Mouse (Mus musculus) left cerebral cortex, postnatal 4 days (tissue): ENCODE data around the gene Spata20. TPM values are rescaled to one million over a fixed set of nuclear protein-coding genes. Genes with fewer than 3 reads are reported as not detected.

Experiments
- DNase-seq: peaks from one replicate; pipeline ENCODE4 v3.0.0-alpha.2; 2022
- intact Hi-C: fragments of 180-260 bp; cut with DNase I; formaldehyde crosslinking; loops from one replicate; pipeline ENCODE4 v1.15.1; 2025
- total RNA-seq, 2 experiments: library from RNA; stranded (reverse); gene quantifications; 2 replicates each; pipeline ENCODE4 v1.2.3; 2021

Spata20 gene
- 1 to 10 TPM; 2.0 to 2.4 TPM for total RNA-seq

DNA sequence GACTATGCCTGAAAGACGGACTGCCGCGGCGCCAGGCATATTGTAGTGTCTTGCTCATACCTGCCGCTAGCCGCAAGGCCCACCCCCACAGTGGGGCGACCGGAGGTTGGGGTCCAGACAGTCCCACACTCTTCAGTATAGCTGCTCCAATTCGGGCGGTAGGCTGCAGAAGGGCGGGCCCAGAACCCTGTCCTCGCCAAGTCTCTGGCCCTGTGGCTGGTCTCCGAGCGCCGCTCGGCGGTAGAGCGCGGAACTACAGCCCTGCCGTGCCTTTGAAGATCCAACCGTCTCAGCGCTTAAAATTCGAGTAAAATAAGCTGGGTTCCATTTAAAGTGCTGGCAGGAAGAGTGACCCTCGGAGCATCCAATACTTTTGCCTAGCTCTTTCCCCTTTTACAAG is at the start of gene Spata20:
Spata20 (minus strand) TSS at position 179 of the 400 bp plus-strand sequence.
- DNase-seq, result peak; percentile 88
- intact Hi-C loops, result loop anchor here (5.0 to 10.0 kb wide), 2 partner anchors 144 to 351 kb away; no protein-coding TSS in a partner anchor

DNA sequence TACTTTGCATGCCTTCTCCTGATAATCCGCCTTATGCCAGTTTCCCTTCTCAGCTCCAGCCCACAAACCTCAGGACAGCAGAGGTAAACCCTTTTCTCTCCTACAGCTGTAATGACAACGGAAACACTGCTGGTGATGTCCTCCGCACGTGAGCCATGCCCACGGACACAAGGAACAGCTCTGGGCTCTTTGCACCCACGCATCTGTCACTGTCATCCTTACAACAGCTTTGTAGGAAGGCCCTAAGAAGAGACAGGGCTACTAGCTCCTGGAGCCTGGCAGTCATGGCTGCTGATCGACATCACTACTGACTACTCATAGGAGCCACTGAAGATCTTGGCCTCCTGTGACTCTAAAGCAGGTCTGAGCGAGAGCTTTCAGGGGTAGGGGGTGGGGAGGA is 47.2 kb upstream of the Spata20 start:
- no peak for DNase-seq
- intact Hi-C loops, result no loop called here

DNA sequence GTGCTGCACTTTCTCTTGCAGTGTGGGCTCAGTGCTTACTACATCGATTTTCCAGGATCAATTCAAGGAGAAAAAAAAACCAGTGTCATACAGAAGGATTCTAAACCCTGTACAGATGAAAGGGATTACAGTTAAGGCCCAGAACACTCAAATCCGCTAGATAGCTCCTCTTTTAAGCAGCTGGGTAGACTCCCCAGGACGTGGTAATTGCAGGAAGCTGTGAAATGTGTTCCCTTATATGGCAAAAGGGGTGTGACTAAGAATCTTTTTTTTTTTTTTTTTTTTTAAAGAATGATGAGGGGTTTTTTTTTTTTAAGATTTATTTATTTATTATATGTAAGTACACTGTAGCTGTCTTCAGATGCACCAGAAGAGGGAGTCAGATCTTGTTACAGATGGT is 42.9 kb upstream of the Spata20 start:
- intact Hi-C loops, result no loop called here

DNA sequence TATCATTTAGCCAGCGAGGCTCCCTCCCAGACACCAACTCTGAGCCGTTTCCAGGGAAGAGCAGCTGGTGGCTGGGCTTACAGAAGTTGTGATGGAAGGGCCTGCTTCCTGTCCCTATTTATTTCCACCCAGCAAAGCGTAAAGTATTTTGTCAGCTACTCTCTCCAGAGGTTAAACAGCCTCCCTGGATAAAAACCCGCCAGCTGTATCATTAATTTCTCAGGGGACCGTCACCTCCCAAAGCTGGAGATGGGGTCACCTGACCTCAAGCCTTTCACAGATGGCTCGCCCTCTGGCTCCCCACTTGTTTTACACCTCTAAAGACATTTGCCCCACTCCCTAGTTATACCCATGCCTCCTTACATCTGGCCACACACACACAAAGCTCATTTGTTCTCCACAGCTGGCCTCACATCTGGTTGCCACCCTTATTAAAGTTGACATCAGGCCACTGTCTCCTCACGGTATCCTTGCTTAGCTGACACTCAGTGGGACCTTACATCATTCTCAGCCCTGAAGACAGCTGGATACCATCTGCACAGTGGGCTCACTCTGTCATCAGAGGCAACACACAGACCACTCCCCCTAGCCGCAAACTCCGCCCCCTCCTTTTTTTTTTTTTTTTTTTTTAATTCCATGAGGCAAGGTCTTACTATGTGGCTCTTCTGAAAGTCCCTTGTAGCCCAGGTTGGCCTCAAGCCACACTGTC is 40.3 kb upstream of the Spata20 start:
- no peak for DNase-seq
- intact Hi-C loops, result no loop called here

More for the DNA sequence above, 42.9 kb upstream of the Spata20 start:
- no peak for DNase-seq

GRCm38 (mm10) chr11:94521219-94521843 is 35.4 kb upstream of the Spata20 start, which contains the start of gene Mycbpap:
Gene Mycbpap, minus strand, starts transcription at chr11:94521742.
- intact Hi-C loops, result no loop called here
- peak; percentile 50 for DNase-seq

DNA sequence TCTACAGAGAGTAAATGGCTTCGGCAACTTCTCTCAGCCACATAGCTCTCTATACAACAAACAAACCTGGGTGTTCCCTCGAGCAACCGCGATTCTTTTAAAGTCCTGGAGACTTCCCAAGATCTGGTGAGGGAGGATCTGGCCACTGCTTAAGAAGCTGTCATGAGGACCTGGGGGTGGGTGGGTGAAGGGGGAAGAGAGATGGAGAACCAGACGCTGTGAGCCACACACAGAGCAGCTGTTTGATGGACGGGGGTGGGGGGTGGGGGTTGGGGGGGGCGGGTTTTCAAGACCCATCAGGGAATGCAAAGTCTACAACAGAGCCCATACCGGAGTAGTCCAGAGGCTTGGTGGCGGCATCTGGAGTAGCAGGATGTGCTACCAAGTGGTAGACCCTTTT is 27.5 kb upstream of the Spata20 start:
- intact Hi-C loops, result no loop called here
- no peak for DNase-seq

DNA sequence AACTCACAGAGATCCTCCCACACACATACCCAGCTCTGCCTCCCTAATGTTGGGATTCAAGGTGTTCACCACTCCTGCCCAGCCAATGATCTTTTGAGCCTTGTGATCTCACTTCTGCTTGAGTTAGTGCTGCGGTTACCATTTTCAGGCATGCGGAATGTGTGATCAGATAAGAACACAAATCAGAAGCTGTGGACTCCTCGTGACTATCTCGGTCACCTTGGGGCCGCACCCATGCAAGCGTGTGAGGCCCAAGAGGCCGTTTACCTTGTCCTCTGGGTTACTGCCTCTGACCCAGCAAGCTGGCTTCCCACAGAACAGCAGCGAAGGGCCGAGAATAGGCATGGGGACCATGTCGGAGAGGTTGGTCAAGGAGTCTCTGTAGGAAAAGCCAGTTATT is 23.0 kb upstream of the Spata20 start:
- DNase-seq, result no peak
- intact Hi-C loops, result no loop called here

GRCm38 (mm10) chr11:94501482-94501881 is 15.5 kb upstream of the Spata20 start:
- DNase-seq, result no peak
- intact Hi-C loops, result no loop called here

DNA sequence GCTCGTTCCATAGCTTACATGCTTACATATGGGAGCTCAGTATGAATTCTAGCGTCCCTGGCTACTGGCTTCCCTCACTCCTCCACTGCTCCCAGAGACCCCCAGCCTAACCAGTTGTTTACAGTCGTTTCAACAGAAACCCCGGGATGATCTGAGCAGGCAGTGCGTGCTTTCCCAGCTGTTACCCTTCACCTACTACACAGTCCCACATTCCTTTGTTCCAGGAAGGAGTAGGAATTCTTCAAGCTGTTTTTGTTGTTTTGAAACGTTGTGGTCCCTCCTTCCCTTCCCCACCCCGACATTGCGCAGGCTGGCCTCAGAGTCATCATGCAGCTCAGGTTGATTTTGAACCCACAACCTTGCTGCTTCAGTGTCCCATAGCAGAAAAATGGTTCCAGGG is 14.4 kb upstream of the Spata20 start:
- intact Hi-C loops, result no loop called here
- DNase-seq, result no peak

DNA sequence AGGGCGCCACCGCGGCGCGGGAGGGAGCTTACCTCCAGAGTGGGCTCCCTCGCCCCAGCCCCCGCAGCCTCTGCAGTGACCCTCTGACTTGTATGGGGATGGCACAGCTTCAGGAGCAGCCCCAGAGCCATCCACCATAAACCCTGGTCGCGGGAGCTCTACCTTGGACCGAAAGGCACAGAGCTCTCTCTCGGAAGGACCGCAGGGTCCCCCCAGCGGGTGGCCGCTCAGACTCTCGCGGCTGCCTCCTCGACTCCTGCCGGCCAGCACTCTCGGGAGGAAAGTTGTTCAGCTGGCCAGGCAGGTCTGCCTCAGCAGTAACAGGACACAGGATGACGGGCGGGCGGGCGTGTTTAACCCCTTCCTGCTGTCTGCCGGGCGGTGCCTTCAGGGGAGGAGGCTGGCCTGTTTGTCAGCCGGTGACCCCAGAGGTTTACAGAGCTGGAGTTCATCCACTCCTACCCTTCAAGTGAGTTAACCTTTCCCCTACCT is 13.7 kb upstream of the Spata20 start, which contains the start of gene Epn3:
Epn3 (minus strand) TSS at position 314 of the 492 bp plus-strand sequence.
- intact Hi-C loops, result no loop called here
- DNase-seq, result peak; percentile 16

GRCm38 (mm10) chr11:94499035-94499434 is 13.1 kb upstream of the Spata20 start:
- DNase-seq, result peak; percentile 46
- intact Hi-C loops, result no loop called here

GRCm38 (mm10) chr11:94498093-94498996 is 12.4 kb upstream of the Spata20 start:
- DNase-seq, result peak; percentile 34
- intact Hi-C loops, result no loop called here

DNA sequence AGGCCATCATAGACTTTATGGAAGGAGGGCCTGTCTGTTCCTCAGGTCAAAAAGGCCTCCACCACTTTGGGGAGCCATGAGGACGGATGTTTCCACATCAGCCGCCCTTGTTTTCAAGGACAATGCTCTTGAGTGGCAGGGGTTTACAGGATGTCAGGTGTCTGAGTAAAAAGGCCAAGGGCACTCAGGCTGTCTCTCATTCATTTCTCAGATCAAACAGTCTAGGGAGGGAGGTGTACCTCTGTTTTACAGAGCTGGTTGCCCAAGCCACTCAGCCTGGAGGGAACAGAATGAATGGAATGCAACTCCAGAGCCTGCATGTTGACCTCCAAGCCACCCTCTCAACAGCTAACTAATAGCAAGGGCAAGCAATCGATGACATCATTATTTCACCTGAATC is 9.4 kb upstream of the Spata20 start:
- intact Hi-C loops, result no loop called here
- DNase-seq, result no peak

GRCm38 (mm10) chr11:94491749-94492099 is 5.7 kb upstream of the Spata20 start:
- intact Hi-C loops, result no loop called here
- DNase-seq, result no peak

- intact Hi-C loops, result no loop called here
- DNase-seq, result peak; percentile 72
Observed at GRCm38 (mm10) chr11:94491035-94491748, 5.2 kb upstream of the Spata20 start.

GRCm38 (mm10) chr11:94489745-94490144 is 3.8 kb upstream of the Spata20 start:
- DNase-seq, result no peak
- intact Hi-C loops, result loop anchor here (5.0 to 10.0 kb wide), 2 partner anchors 147 to 355 kb away; no protein-coding TSS in a partner anchor

DNA sequence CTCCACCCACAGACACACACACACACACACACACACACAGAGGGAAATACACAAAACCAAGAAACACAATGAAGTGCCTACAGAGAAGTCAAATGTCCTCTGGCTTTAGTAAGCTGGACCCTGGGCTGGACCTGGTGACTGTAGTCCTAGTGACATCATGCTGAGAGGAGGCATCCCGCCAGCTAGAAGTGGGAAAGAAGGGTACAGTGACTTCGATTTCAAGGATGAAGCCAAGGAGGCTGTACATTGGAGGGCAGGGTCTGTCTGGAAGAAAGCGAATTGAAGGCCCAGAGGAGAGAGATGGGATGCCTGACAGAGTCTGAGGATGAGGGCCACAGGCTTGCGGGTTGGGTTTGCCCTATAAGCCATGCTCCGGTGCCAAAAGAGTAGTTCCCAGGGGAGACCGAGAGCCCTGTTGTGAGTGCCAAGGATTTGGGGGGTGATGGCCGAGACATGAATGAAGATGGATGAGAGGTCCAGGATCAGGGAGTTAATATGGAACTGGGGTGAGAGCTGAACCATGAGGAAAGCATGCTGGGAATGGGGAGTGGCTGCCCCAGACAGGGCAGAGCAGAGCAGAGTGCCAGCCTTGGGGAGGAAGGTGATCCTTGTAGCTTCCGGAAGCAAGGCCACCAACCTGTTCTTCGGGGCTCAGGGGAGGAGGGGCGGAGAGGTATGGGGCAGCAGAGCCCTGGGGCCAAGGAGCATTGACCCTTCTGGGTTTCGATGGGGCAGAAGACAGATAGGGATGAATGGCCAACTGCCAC is 3.0 kb upstream of the Spata20 start:
- intact Hi-C loops, result loop anchor here (5.0 to 10.0 kb wide), 2 partner anchors 147 to 354 kb away; no protein-coding TSS in a partner anchor
- no peak for DNase-seq

DNA sequence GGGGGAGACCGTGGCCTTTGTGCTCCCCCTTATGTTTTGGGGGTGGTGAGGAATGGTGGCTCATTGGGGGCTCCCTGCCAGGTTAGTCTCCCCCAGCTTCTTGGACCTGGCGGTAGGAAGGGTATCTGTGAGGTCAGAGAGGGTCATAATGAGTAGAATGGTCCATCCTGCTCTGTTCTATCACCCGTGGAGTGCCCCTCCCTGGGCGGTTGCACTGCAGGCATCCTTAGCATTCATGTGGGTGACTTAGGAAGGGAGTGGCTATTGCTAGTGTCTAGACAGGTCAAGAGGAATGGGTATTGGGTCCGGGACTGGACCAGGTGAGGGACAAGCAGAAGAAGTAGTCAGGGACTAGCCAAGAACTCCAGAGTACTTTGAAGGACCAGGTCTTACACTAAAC is 756 bp downstream of the Spata20 start:
- intact Hi-C loops, result loop anchor here (5.0 to 10.0 kb wide), 2 partner anchors 143 to 350 kb away; no protein-coding TSS in a partner anchor
- DNase-seq, result no peak

DNA sequence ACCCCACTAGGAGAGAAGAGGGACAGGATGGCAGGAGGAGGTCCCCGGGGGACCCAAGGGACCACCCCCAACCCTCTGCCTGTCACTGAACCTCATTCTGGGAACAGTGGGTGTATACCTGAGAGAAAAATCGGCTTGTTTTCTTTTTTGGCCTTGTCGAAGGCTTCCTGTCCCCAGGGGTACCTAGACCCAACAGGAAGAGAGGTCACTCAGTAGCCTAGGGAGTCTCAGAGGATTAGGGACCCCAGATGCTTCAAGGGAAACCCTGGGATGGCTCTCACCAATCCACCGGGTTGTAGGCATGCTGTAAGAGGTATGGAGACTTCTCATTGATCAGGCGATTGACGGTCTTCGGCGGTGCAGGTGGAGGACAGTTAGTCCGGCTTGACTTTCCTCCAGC is 1.3 kb downstream of the Spata20 start:
- no peak for DNase-seq
- intact Hi-C loops, result loop anchor here (5.0 to 10.0 kb wide), 2 partner anchors 142 to 350 kb away; no protein-coding TSS in a partner anchor
